Mouse (Mus musculus) embryonic facial prominence, embryonic 13.5 days (tissue): ENCODE results near the gene Mrgprb8. TPM values are rescaled to one million over a fixed set of nuclear protein-coding genes. Genes with fewer than 3 reads are reported as not detected.
"Not testable (repeated sequence)": the region's sequence is repeated elsewhere in the genome, so short reads cannot be mapped to it uniquely, and the experiment has no call there.

ENCODE experiments used
- ATAC-seq: fragments of 200-750 bp; cut with Nextera tagmentation; 2 replicates; pipeline ENCODE4 v1.8.0; 2017; ENCODE audit warnings: low read depth; ENCODE audit not compliant: insufficient number of reproducible peaks, insufficient read depth, low FRiP score, low TSS enrichment
- H3K27ac ChIP-seq: fragments of 300-500 bp; sonication (generic); 2 replicates; pipeline ENCODE4 v1.5.1; 2015; ENCODE audit warnings: moderate library complexity, mild to moderate bottlenecking, inconsistent platforms
- H3K27me3 ChIP-seq: fragments of 300-500 bp; sonication (generic); 2 replicates; pipeline ENCODE4 v1.6.1; 2015; ENCODE audit warnings: mild to moderate bottlenecking, inconsistent platforms
- H3K36me3 ChIP-seq: fragments of 300-500 bp; sonication (generic); 2 replicates; pipeline ENCODE4 v1.6.1; 2015; ENCODE audit warnings: mild to moderate bottlenecking, inconsistent platforms
- H3K4me1 ChIP-seq: fragments of 300-500 bp; sonication (generic); 2 replicates; pipeline ENCODE4 v1.6.1; 2015; ENCODE audit warnings: inconsistent platforms
- H3K4me2 ChIP-seq: fragments of 300-500 bp; sonication (generic); 2 replicates; pipeline ENCODE4 v1.6.1; 2015; ENCODE audit warnings: moderate library complexity, mild to moderate bottlenecking, inconsistent platforms
- H3K4me3 ChIP-seq: fragments of 300-500 bp; sonication (generic); 2 replicates; pipeline ENCODE4 v1.5.1; 2015; ENCODE audit warnings: mild to moderate bottlenecking, inconsistent platforms
- H3K9ac ChIP-seq: fragments of 300-500 bp; sonication (generic); 2 replicates; pipeline ENCODE4 v1.6.1; 2015; ENCODE audit warnings: mild to moderate bottlenecking, inconsistent platforms
- H3K9me3 ChIP-seq: fragments of 300-500 bp; sonication (generic); 2 replicates; pipeline ENCODE4 v1.6.1; 2016; ENCODE audit warnings: inconsistent platforms
- WGBS: fragments of 180-500 bp; shearing (Covaris S2); methylation state at CpG from one replicate; pipeline ENCODE4 v1.1.7; 2015; ENCODE audit warnings: mixed read lengths; 5-methylcytosine and 5-hydroxymethylcytosine counted together
- polyA plus RNA-seq: library from polyadenylated mRNA; unstranded; fragments of >200 nt; fragmentation: Nextera tagmentation; extraction: Ambion mirVana; gene quantifications from 2 replicates; pipeline ENCODE4 v1.2.1, GENCODE M21; 2015

Mrgprb8 gene
- not detected in 2 replicates for polyA plus RNA-seq

DNA sequence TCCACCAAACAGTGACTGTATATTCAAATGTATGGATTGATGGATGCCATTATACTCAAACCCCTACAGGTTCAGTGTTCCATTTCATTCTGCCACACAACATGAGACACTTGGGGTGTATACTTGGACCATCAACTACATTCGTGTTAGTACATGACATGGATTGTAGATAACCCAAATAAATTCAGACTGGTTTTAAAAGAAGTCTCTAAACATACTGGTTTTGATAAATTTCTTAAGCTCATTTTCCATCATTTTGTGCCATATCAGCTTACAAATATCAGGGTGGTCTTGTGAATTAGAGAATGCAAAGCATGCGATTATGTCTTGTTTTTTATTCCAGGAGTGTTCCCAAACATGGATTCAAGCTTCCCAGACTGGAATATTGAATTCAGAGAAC, at the start of gene Mrgprb8:
Gene Mrgprb8 (plus strand): TSS at position 301 of the 400 bp plus-strand sequence.
- Histone ChIP-seq H3K36me3 (no peaks in the 10 kb centered on the region), H3K4me2 (no peak within 1 kb of the TSS), H3K27me3 (no peaks in the 10 kb centered on the region), H3K9ac (no peak within 1 kb of the TSS), H3K4me3 (no peak within 1 kb of the TSS), H3K27ac (no peak within 1 kb of the TSS), H3K4me1 (no peaks in the 10 kb centered on the region), H3K9me3 (peaks cover 20% of the 10 kb centered on the region)
- WGBS, result 71% methylated on average over 2 of the region's 2 CpGs
- no peak for ATAC-seq

DNA sequence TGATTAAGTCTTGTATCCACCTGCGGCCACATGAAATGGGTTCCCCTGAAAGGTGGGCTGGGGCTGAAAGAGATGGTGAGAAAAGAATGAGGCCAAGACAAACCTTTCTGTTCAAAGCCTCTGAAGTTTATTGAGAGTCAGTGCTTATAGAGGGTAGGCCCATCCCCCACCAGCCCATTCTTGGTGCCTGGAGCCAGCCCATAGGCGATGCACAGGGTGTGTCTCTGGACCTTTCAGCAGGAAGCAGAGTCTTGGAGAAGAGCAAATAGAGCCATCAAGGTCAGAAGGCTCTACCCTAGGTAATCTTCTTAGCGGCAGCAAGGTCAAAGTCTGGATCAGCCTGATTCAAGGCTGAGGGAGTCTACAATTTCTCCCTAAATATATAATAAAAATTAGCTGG, 47.6 kb downstream of the Mrgprb8 start:
- not testable (repeated sequence) for H3K9ac ChIP-seq, H3K9me3 ChIP-seq, H3K4me1 ChIP-seq, H3K36me3 ChIP-seq, ATAC-seq, H3K27ac ChIP-seq, H3K4me2 ChIP-seq, H3K4me3 ChIP-seq, H3K27me3 ChIP-seq
- 82% methylated on average over 3 of the region's 3 CpGs for WGBS

DNA sequence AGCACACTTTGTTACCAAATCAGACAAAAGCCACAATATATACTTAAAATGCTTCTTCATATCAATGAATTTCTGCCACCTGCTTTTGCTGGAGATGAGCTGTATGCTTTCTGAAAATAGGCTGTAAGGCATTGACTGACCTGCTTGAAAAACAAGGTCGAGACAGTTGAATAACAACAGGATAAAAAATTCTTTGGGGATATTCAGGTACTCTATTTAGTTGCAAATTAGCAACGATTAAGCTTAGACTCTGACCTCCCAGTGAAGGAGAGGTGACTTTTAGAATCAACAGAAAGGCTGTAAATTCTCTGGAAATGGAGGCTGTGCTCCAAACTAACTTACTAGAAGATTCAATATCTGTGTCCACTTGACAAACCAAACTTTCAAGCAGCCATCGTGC, 48.3 kb downstream of the Mrgprb8 start:
- Histone ChIP-seq H3K36me3 (no peaks in the 10 kb centered on the region), H3K9me3 (peaks cover 10% of the 10 kb centered on the region; the same call in 1 of the 2 replicates), H3K9ac (no peak overlapping the region), H3K4me3 (no peak overlapping the region), H3K27ac (no peak overlapping the region), H3K4me1 (no peaks in the 10 kb centered on the region), H3K4me2 (no peak overlapping the region), H3K27me3 (no peaks in the 10 kb centered on the region)
- ATAC-seq, result no peak
- WGBS, result 52% methylated on average over 3 of the region's 3 CpGs

Other genes with a start within 250 kb of the Mrgprb8 start
- not detected in 2 replicates for gene Mrgprb5, start 219.5 kb upstream of the Mrgprb8 start, polyA plus RNA-seq
- gene Mrgprb4, start 189.2 kb upstream of the Mrgprb8 start, polyA plus RNA-seq, result not detected in 2 replicates
- not detected in 2 replicates for gene Mrgprb1, start 67.8 kb downstream of the Mrgprb8 start, polyA plus RNA-seq
- gene Mrgprx2, start 110.8 kb downstream of the Mrgprb8 start, polyA plus RNA-seq, result not detected in 2 replicates
- not detected in 2 replicates for gene Mrgprb2, start 169.6 kb downstream of the Mrgprb8 start, polyA plus RNA-seq